Mouse (Mus musculus) lung, adult 18-20 months (tissue): ENCODE results near the gene Klf13.

Experiments used
- DNase-seq, 2 experiments: peaks; one replicate each; pipeline ENCODE4 v3.0.0; 2022; ENCODE audit warnings: mixed read lengths in 2 of 2

Gene Klf13

GRCm38 (mm10) chr7:63905190-63905589, 33.5 kb downstream of the Klf13 start:
- peak; percentile 78 to 82 for DNase-seq

GRCm38 (mm10) chr7:63903635-63904380, 34.9 kb downstream of the Klf13 start:
- peak in 1 of 2 experiments; percentile 68 for DNase-seq

- DNase-seq, result no peak
Measured at GRCm38 (mm10) chr7:63902604-63903210, 36.0 kb downstream of the Klf13 start.

GRCm38 (mm10) chr7:63901942-63902341, 36.8 kb downstream of the Klf13 start:
- no peak for DNase-seq

- DNase-seq, result no peak
Measured at GRCm38 (mm10) chr7:63901346-63901745, 37.4 kb downstream of the Klf13 start.

- DNase-seq, result no peak
Measured at GRCm38 (mm10) chr7:63900411-63900810, 38.3 kb downstream of the Klf13 start.

GRCm38 (mm10) chr7:63899925-63900324, 38.8 kb downstream of the Klf13 start:
- no peak for DNase-seq

GRCm38 (mm10) chr7:63898201-63898600, 40.5 kb downstream of the Klf13 start:
- DNase-seq, result no peak

GRCm38 (mm10) chr7:63897655-63898054, 41.1 kb downstream of the Klf13 start:
- DNase-seq, result peak in 1 of 2 experiments; percentile 70

GRCm38 (mm10) chr7:63896968-63897468, 41.7 kb downstream of the Klf13 start:
- peak; percentile 96 to 98 for DNase-seq

GRCm38 (mm10) chr7:63896276-63896967, 42.3 kb downstream of the Klf13 start:
- no peak for DNase-seq

- no peak for DNase-seq
Measured at GRCm38 (mm10) chr7:63895223-63895622, 43.5 kb downstream of the Klf13 start.

GRCm38 (mm10) chr7:63894662-63895061, 44.1 kb downstream of the Klf13 start:
- DNase-seq, result no peak

GRCm38 (mm10) chr7:63893729-63894128, 45.0 kb downstream of the Klf13 start:
- no peak for DNase-seq

- no peak for DNase-seq
Measured at GRCm38 (mm10) chr7:63893201-63893600, 45.5 kb downstream of the Klf13 start.

- DNase-seq, result no peak
Measured at GRCm38 (mm10) chr7:63891488-63892075, 47.1 kb downstream of the Klf13 start.

- no peak for DNase-seq
Measured at GRCm38 (mm10) chr7:63889116-63889975, 49.4 kb downstream of the Klf13 start.

GRCm38 (mm10) chr7:63888674-63889073, 50.0 kb downstream of the Klf13 start:
- DNase-seq, result no peak

GRCm38 (mm10) chr7:63887602-63888123, 51.1 kb downstream of the Klf13 start:
- no peak for DNase-seq

- peak in 1 of 2 experiments; percentile 56 for DNase-seq
Measured at GRCm38 (mm10) chr7:63887034-63887551, 51.6 kb downstream of the Klf13 start.

GRCm38 (mm10) chr7:63885025-63885424, 53.7 kb downstream of the Klf13 start:
- no peak for DNase-seq

- DNase-seq, result no peak
Measured at GRCm38 (mm10) chr7:63882739-63883138, 56.0 kb downstream of the Klf13 start.
